Mouse (Mus musculus): ENCODE results near the gene Cacna2d2.

The Cacna2d2 gene

GRCm38 (mm10) chr9:107541474-107542351 lies 142.3 kb downstream of the Cacna2d2 start, which contains the start of the genes Cyb561d2 and Nprl2:
Gene Cyb561d2 (minus strand): TSS chr9:107542193.
Gene Nprl2 (plus strand): TSS chr9:107542226.
- DNase-seq, result peak; percentile 95

GRCm38 (mm10) chr9:107542352-107542686 lies 142.9 kb downstream of the Cacna2d2 start:
- DNase-seq, result no peak

GRCm38 (mm10) chr9:107542721-107543120 lies 143.3 kb downstream of the Cacna2d2 start:
- DNase-seq, result peak; percentile 68

GRCm38 (mm10) chr9:107543299-107543698 lies 143.9 kb downstream of the Cacna2d2 start:
- DNase-seq, result peak; percentile 56

- DNase-seq, result peak; percentile 64
Observed at GRCm38 (mm10) chr9:107544196-107544700, 144.8 kb downstream of the Cacna2d2 start.

GRCm38 (mm10) chr9:107544729-107545128 lies 145.3 kb downstream of the Cacna2d2 start:
- DNase-seq, result peak; percentile 67

- DNase-seq, result peak; percentile 59
Observed at GRCm38 (mm10) chr9:107545199-107545598, 145.8 kb downstream of the Cacna2d2 start.

GRCm38 (mm10) chr9:107545602-107546001 lies 146.2 kb downstream of the Cacna2d2 start:
- DNase-seq, result peak; percentile 74

- DNase-seq, result no peak
Observed at GRCm38 (mm10) chr9:107547026-107547425, 147.6 kb downstream of the Cacna2d2 start, which contains the start of gene Zmynd10. Gene Zmynd10 (plus strand): TSS chr9:107547298.

GRCm38 (mm10) chr9:107547957-107548356 lies 148.5 kb downstream of the Cacna2d2 start:
- no peak for DNase-seq

- no peak for DNase-seq
Observed at GRCm38 (mm10) chr9:107548820-107549219, 149.4 kb downstream of the Cacna2d2 start.

- DNase-seq, result no peak
Observed at GRCm38 (mm10) chr9:107549297-107550074, 150.1 kb downstream of the Cacna2d2 start.

- no peak for DNase-seq
Observed at GRCm38 (mm10) chr9:107550491-107551116, 151.2 kb downstream of the Cacna2d2 start.

GRCm38 (mm10) chr9:107551117-107551889 lies 151.9 kb downstream of the Cacna2d2 start, which contains the start of gene Rassf1:
Gene Rassf1 (plus strand): TSS chr9:107551555.
- peak; percentile 67 for DNase-seq

GRCm38 (mm10) chr9:107551890-107552355 lies 152.5 kb downstream of the Cacna2d2 start:
- DNase-seq, result no peak

GRCm38 (mm10) chr9:107552690-107553393 lies 153.4 kb downstream of the Cacna2d2 start:
- DNase-seq, result no peak

GRCm38 (mm10) chr9:107553541-107554318 lies 154.3 kb downstream of the Cacna2d2 start:
- peak; percentile 78 for DNase-seq

- peak; percentile 97 for DNase-seq
Observed at GRCm38 (mm10) chr9:107554319-107554825, 155.0 kb downstream of the Cacna2d2 start.

- DNase-seq, result no peak
Observed at GRCm38 (mm10) chr9:107555031-107555457, 155.6 kb downstream of the Cacna2d2 start.

GRCm38 (mm10) chr9:107555701-107556100 lies 156.3 kb downstream of the Cacna2d2 start:
- DNase-seq, result no peak
